ENCODE assay signal across 20 mouse cellular contexts in the genomic region with DNA sequence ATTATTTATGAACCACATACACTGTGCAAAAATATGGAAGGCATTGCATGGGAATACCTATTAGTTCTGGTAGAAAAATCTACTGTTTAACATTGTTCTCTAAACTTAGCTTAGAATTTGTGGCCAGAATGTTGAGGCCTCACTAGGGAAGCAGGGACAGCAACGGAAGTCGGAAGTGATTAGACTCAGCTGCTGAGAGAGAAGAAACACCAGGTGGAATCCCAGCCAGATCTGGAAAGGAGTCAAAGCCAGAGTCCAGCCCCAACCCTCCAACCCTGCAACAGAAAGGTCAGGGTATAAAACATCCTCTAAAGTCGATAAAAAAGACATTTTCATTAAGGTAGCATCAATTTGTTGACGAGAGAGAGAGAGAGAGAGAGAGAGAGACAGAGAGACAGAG.
DNase-seq lines count a peak whose midpoint lies in the region; ATAC-seq and TF ChIP-seq lines count a peak whose summit lies in the region.
"Had no signal": no experiment of that assay in that cellular context is flagged by ENCODE, and none has a peak within 500 bp of the region (broad histone marks: within the 10 kb centered on the region; RNA-seq: fewer than 3 reads in every experiment).

No protein-coding gene starts in this region.

- 61% methylated on average over 4 of the region's 4 CpGs for WGBS in embryonic facial prominence, embryonic 14.5 days
- WGBS in embryonic facial prominence, embryonic 10.5 days = 71% methylated on average over 4 of the region's 4 CpGs
- WGBS in kidney, embryonic 14.5 days = 48% methylated on average over 4 of the region's 4 CpGs
- 46% methylated on average over 4 of the region's 4 CpGs for WGBS in lung, embryonic 14.5 days

- H3K27me3 ChIP-seq in embryonic facial prominence, embryonic 14.5 days (replicated peaks; ENCODE audit: control insufficient read depth, insufficient read depth, low read length) = no peaks in the 10 kb centered on the region
- no peaks in the 10 kb centered on the region for H3K27me3 ChIP-seq in embryonic facial prominence, embryonic 10.5 days (replicated peaks; ENCODE audit: low read depth, poor library complexity, severe bottlenecking)
- no peaks in the 10 kb centered on the region for H3K27me3 ChIP-seq in kidney, embryonic 14.5 days (ENCODE audit: control insufficient read depth, insufficient read depth, low read length)
- H3K27me3 ChIP-seq in lung, embryonic 14.5 days (ENCODE audit: insufficient read depth, low read length) = no peaks in the 10 kb centered on the region
- H3K27me3 ChIP-seq: heart, embryonic 15.5 days; hindbrain, embryonic 12.5 days had no signal

- no peak overlapping the region for H3K27ac ChIP-seq in embryonic facial prominence, embryonic 14.5 days (replicated peaks; ENCODE audit: low read depth, low read length)
- H3K27ac ChIP-seq in embryonic facial prominence, embryonic 10.5 days (replicated peaks) = no peak overlapping the region
- H3K27ac ChIP-seq in kidney, embryonic 14.5 days (ENCODE audit: low read depth, low read length) = no peak overlapping the region
- no peak overlapping the region for H3K27ac ChIP-seq in lung, embryonic 14.5 days (ENCODE audit: low read depth)
- H3K27ac ChIP-seq: heart, embryonic 15.5 days; hindbrain, embryonic 12.5 days had no signal

- no peak for TF ChIP-seq CTCF in lung, embryonic 14.5 days (IDR thresholded peaks at IDR 0.05; ENCODE audit: low read depth)

- no peaks in the 10 kb centered on the region for H3K36me3 ChIP-seq in embryonic facial prominence, embryonic 14.5 days (ENCODE audit: control insufficient read depth, insufficient read depth, low read length)
- H3K36me3 ChIP-seq in embryonic facial prominence, embryonic 10.5 days (replicated peaks) = no peaks in the 10 kb centered on the region
- H3K36me3 ChIP-seq in kidney, embryonic 14.5 days (ENCODE audit: control insufficient read depth, insufficient read depth, low read length) = no peaks in the 10 kb centered on the region
- no peaks in the 10 kb centered on the region for H3K36me3 ChIP-seq in lung, embryonic 14.5 days (ENCODE audit: insufficient read depth)
- H3K36me3 ChIP-seq: G1E; heart, embryonic 15.5 days; hindbrain, embryonic 12.5 days had no signal

- no peak overlapping the region for H3K4me3 ChIP-seq in embryonic facial prominence, embryonic 14.5 days (ENCODE audit: low read depth, low read length)
- H3K4me3 ChIP-seq in embryonic facial prominence, embryonic 10.5 days = no peak overlapping the region
- H3K4me3 ChIP-seq in kidney, embryonic 14.5 days (ENCODE audit: low read length) = no peak overlapping the region
- H3K4me3 ChIP-seq in lung, embryonic 14.5 days (ENCODE audit: low read depth, low read length) = no peak overlapping the region
- H3K4me3 ChIP-seq: heart, embryonic 15.5 days; hindbrain, embryonic 12.5 days had no signal

- ATAC-seq in embryonic facial prominence, embryonic 14.5 days (ENCODE audit: low read depth) = no peak; the same call in 1 of the 2 replicates
- ATAC-seq in kidney, embryonic 14.5 days (ENCODE audit: low FRiP score, low TSS enrichment) = peak; percentile 64; the same call in 1 of the 2 replicates
- peak; percentile 35; the same call in 1 of the 2 replicates for ATAC-seq in lung, embryonic 14.5 days (ENCODE audit: insufficient read depth)
- ATAC-seq: activated CD4-positive, CD25-positive, alpha-beta regulatory T cell, adult 4 months; inflammation-experienced regulatory T-cells, adult 6 months had no signal

- no peaks in the 10 kb centered on the region for H3K4me1 ChIP-seq in embryonic facial prominence, embryonic 14.5 days (ENCODE audit: control insufficient read depth, insufficient read depth, low read length)
- H3K4me1 ChIP-seq in embryonic facial prominence, embryonic 10.5 days = 0 out of 2 replicates have a peak, but pooled peaks cover 4% of the 10 kb centered on the region
- H3K4me1 ChIP-seq in kidney, embryonic 14.5 days (ENCODE audit: control insufficient read depth, insufficient read depth, low read length) = no peaks in the 10 kb centered on the region
- peaks cover 2% of the 10 kb centered on the region; the same call in 1 of the 2 replicates for H3K4me1 ChIP-seq in lung, embryonic 14.5 days (ENCODE audit: insufficient read depth)
- H3K4me1 ChIP-seq: heart, embryonic 15.5 days; hindbrain, embryonic 12.5 days had no signal

- no peak overlapping the region for H3K4me2 ChIP-seq in embryonic facial prominence, embryonic 14.5 days (ENCODE audit: low read depth, low read length)
- no peak overlapping the region for H3K4me2 ChIP-seq in kidney, embryonic 14.5 days (replicated peaks; ENCODE audit: low read depth, low read length)
- H3K4me2 ChIP-seq in lung, embryonic 14.5 days = no peak overlapping the region
- H3K4me2 ChIP-seq: heart, embryonic 15.5 days; hindbrain, embryonic 12.5 days; liver, embryonic 11.5 days had no signal

- intact Hi-C loops in gastrocnemius, postnatal 14 days (cut with DNase I; ENCODE audit: low total_unique reads) = no loop called here

- H3K9ac ChIP-seq in embryonic facial prominence, embryonic 14.5 days (ENCODE audit: low read depth, low read length) = no peak overlapping the region
- H3K9ac ChIP-seq in kidney, embryonic 14.5 days (ENCODE audit: low read depth, low read length) = no peak overlapping the region
- H3K9ac ChIP-seq in lung, embryonic 14.5 days = no peak overlapping the region
- H3K9ac ChIP-seq: heart, embryonic 15.5 days; hindbrain, embryonic 12.5 days had no signal

- peak; percentile 7 for DNase-seq in embryonic facial prominence, embryonic 14.5 days (ENCODE audit: low spot score)
- no peak for DNase-seq in embryonic facial prominence, embryonic 10.5 days (ENCODE audit: low spot score)
- DNase-seq in kidney, adult 9 months = no peak
- peak; percentile 65 for DNase-seq in lung, embryonic 14.5 days
- no peak for DNase-seq in lung, adult 18-20 months
- DNase-seq in lung, postnatal 10 days = peak; percentile 28
- DNase-seq in gastrocnemius, postnatal 14 days = no peak
- DNase-seq: adrenal gland, postnatal 14 days; cerebellum, postnatal 36 days; heart, adult 11 months; layer of hippocampus, adult 9-11 months; right cerebral cortex, postnatal 4 days; thymus, postnatal 25 days had no signal

- H3K9me3 ChIP-seq in embryonic facial prominence, embryonic 14.5 days (ENCODE audit: control insufficient read depth, low read length) = no peaks in the 10 kb centered on the region
- H3K9me3 ChIP-seq in embryonic facial prominence, embryonic 10.5 days = no peaks in the 10 kb centered on the region
- H3K9me3 ChIP-seq in kidney, embryonic 14.5 days (ENCODE audit: control insufficient read depth, low read length) = no peaks in the 10 kb centered on the region
- H3K9me3 ChIP-seq in lung, embryonic 14.5 days (ENCODE audit: low read depth, low read length) = no peaks in the 10 kb centered on the region
- H3K9me3 ChIP-seq: heart, embryonic 15.5 days; hindbrain, embryonic 12.5 days had no signal

Comparison
In these comparisons a context has a peak if more than half of its experiments do, and no peak if none do; other contexts are left out.
1. DNase-seq: peak in embryonic facial prominence, embryonic 14.5 days (single experiment), lung, embryonic 14.5 days (single experiment) and lung, postnatal 10 days (single experiment); none in embryonic facial prominence, embryonic 10.5 days (single experiment), kidney, adult 9 months (single experiment), lung, adult 18-20 months (0 of 2) and gastrocnemius, postnatal 14 days (single experiment).